Mouse (Mus musculus): ENCODE results near the gene Snx5. TPM values are rescaled to one million over a fixed set of nuclear protein-coding genes. Genes with fewer than 3 reads are reported as not detected.

The Snx5 gene
- polyA plus RNA-seq, 1 experiment = 72.2 TPM

DNA sequence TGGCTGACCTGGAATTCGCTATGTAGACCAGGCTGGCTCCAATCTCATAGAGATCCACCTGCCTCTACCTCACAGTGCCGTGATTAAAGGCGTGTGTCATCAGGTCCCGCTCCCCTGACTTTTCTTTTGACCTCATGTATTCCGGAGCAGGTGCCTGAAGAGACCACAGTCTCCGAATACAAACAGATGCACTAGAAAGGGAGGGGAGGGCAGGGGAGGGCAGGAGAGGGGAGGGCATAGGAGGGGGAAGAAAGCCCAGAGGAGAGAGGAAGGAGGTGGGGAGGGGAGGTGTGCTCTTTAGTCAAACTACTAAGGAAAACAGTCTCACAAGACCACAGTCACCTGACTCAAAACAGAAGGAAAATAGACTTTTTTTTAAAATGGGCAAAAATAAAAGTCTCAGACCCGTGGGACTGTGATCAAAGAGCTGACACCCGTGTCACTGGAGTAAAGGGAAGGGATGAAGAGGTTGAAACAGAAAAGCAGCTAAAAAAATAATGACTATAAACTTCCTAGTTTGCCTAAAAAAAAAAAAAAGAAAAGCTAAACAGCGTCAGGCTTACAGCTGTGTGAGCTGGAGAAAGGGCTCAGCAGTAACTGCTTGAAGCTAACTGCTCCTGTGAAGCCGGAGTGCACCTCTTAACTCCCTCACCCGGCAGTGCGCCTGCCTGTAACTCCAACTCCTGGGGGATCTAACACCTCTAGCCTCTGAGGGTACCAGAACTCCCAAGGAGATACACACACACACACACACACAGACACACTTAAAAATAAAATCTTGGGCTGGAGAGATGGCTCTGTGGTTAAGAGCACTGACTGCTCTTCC, 42.0 kb downstream of the Snx5 start:
- DNase-seq (ENCODE audit: low spot score) = no peak

DNA sequence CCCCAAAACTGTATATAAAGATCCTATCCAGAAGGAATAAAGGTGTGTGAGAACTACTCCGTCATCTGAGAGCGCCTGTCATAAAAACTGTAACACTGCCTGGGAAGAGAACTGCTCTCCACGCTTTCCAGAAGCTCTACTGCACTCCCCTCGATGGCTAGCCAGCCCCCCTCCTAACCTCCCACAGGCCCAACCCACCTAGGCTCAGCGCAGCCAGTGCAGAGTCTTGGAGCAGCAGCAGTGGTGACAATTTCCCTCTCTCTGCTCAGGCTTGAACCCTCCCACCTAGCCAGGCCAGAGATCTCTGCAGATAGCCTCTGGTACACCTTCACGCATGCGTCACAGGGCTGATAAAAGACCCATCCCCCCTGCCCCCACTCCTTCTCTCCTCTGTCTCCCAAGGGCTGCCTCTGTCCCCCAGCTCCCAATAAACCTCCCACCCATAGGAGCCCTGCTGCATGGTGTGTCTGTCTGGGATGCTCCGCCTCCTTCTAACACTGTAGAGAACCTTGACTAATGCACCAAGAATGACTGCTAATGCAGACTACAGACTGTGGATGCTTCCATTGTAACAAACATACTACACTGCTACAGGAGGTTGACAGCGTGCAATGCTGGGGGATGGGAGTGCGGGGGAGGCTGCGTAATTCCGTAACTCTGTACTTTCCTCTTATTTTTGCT, 43.7 kb downstream of the Snx5 start:
- DNase-seq (ENCODE audit: low spot score) = no peak

GRCm38 (mm10) chr2:144224351-144224750, 46.4 kb downstream of the Snx5 start:
- no peak for DNase-seq (ENCODE audit: low spot score)

DNA sequence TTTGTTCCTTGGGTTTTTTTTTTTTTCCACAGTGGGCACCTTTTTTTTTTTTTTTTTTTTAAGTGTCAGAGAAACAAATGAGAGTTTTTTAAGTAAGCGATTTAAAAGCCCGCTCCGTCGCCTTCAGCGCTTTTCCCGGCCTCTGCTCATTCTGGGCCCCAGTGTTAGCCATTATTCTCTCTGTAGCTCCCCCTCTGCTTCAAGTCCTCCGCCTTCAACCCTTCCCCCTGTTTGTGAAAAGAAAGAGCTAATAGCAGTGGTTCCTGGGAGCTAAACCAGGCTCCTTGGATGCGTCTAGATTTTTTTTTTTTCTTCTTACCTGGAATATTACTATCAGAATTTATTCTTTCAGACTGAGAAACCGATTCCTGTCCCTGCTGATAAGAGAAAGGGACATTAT, 55.1 kb downstream of the Snx5 start:
- no peak for DNase-seq (ENCODE audit: low spot score)

DNA sequence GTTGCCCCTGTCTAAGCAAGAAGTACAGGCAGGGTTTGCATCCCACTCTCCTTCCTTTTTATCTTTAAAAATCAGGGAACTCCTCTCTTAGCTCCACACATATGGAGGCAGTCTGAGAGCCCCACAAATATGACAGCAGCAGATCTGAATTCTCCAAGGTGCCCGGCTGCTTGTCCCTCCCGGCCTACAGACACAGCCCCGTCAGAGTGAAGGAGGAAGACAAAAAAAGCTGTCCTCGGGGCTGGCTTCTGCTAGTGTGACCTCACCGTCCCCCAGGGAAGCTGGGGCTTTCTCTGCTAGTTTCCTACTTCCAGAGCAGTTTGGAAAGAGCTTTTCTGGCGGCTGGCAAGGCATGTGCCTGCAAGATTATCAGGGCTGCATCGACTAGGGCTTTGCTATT, 55.5 kb downstream of the Snx5 start:
- DNase-seq (ENCODE audit: low spot score) = no peak

- DNase-seq (ENCODE audit: low spot score) = no peak
Measured at GRCm38 (mm10) chr2:144214508-144215185, 56.1 kb downstream of the Snx5 start.

DNA sequence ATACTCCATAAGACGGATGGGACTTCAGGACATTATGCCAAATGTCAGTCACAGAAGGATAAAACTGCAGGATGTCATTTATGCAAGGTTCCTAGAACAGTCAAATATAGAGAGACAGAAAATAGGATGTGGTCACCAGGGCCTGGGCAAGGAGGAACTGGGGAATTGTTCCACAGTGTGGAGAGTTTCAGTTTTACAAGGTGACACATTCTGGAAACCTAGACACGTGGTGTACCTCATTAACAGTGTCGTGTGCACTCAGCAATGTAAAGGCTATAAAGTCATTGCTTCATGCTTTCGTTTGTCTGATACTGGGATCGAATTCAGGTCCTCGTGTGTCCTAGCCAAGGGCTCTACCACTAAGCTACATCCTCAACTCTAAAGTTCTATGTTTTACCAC, 56.9 kb downstream of the Snx5 start:
- no peak for DNase-seq (ENCODE audit: low spot score)

DNA sequence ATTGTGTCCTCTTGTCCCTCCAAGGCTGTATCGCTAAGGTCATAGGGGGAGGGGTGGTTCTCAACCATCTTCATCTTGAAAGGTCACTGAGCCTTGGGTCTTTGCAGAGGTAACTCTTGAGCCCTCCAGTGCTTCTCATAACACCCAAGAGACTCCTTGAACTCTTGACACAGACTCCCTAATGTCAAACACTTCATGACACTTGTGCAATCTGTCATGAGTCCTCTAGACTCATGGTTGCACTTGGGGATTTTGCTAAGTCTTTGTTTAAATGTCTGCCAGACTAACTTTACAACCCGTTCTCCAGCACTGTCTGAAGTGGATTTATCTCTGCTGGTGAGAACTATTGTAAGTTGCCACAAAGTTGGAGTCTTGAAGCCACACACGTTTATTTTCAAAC, 61.3 kb downstream of the Snx5 start:
- no peak for DNase-seq (ENCODE audit: low spot score)

DNA sequence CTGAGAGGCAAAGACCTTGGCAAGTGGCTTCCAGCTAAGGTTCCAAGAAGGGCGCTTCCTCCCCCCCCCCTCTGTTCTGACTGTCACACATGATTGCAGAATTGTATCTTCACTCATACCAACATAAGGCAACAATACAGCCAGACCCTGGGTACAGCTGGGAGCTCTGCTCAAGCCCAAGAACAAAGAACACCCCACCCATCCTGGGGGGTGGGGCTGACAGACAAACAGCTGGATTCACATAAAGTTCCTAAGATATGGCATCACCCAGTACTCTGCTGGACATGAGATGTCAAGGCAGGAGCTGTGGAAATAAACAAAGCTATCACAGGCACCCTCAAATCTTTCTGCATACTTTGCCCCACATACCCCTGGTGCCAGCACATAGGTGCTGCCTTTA, 63.3 kb downstream of the Snx5 start:
- DNase-seq (ENCODE audit: low spot score) = no peak

DNA sequence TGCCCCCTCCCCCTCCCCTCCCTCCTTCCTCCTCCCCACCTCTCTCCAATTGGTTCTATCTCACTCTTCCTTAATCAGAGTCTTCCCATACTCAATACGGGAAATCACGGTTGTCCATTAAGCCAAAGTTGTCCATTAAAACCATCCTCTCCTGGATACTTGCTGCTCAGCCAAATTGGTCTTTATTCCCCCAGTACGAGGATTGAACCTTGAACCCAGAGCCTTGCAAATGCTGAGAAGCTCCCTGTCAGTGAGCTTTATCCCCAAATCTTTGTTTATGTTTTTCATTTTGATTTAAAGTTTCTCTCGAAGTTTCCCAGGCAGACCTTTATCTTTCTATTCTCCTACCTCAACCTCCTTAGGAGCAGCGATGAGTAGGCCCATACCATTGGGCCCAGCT, 67.7 kb downstream of the Snx5 start:
- DNase-seq (ENCODE audit: low spot score) = no peak

- no peak for DNase-seq (ENCODE audit: low spot score)
Measured at GRCm38 (mm10) chr2:144202567-144202966, 68.1 kb downstream of the Snx5 start.

DNA sequence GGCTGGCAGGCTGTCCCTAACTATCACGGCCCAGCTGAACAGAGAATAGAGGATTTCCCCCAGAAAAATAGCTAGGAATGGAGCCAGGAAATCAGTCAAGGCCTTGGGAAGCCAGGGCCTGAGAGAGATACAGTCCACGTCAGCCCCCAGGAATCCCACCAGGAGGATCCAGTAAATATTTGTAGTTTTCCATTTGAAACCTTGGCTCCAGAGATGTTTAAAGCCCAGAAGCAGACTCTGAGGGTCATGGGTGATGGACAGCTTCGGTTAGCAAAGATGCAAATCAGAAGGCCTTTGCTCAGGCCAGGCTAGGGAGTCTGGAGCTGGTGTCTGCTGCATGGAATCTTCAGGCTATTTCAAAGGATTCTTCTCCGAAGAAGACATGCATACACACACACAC, 68.6 kb downstream of the Snx5 start:
- no peak for DNase-seq (ENCODE audit: low spot score)

Other genes starting within 250 kb of the Snx5 start
- gene Banf2, start 237.8 kb downstream of the Snx5 start, polyA plus RNA-seq (2012; rRNA removed) = not detected in 2 replicates
- gene Mgme1, start 243 bp downstream of the Snx5 start, polyA plus RNA-seq (2012; rRNA removed) = 8.3 TPM in 2 replicates
- gene Ovol2, start 61.2 kb upstream of the Snx5 start, polyA plus RNA-seq (2012; rRNA removed) = 4.9 and 5.7 TPM in 2 replicates
- gene Kat14, start 98.1 kb upstream of the Snx5 start, polyA plus RNA-seq (2012; rRNA removed) = 27.7 and 28.5 TPM in 2 replicates
- gene Pet117, start 98.1 kb upstream of the Snx5 start, polyA plus RNA-seq (2012; rRNA removed) = not detected in 2 replicates